Mouse (Mus musculus): ENCODE measurements around the gene Ilvbl. TPM values are rescaled to one million over a fixed set of nuclear protein-coding genes. Genes with fewer than 3 reads are reported as not detected.
"Not testable (repeated sequence)": the region's sequence is repeated elsewhere in the genome, so short reads cannot be mapped to it uniquely, and the experiment has no call there.

Gene Ilvbl
- polyA plus RNA-seq, 1 experiment from 2014 or later, result 50.3 TPM

DNA sequence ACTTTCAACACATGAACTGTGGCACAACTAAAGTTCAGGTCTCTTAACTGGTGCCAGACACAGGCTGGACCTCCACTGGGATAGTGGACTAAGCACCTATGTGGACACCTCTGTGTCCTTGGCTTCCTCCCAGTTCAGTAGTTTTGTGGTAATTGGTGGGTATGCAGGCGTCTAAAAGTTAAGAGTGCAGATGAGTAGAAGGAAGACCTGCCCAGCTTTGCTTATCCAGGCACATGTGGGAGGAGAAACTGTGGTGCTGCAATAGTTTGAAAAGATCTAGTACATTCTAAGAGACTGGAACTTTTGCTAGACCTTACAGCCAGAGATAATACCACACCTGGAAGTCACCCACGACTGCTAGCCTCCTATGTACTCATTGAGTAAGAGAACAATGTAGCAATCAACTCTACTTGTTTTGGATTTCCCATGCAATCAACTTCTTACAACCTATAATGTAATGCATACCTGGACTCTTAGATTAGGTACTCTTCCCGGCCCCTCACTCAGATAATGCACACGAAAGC is 18.8 kb downstream of the Ilvbl start:
- H3K36me3 ChIP-seq, result peaks cover 18% of the 10 kb centered on the region
- H3K4me2 ChIP-seq, result no peak overlapping the region
- no peak overlapping the region for H3K27ac ChIP-seq
- no peak overlapping the region for H3K9ac ChIP-seq
- no peak overlapping the region for H3K4me3 ChIP-seq (replicated peaks)
- 86% methylated on average over 4 of the region's 4 CpGs for WGBS
- no peaks in the 10 kb centered on the region for H3K9me3 ChIP-seq (replicated peaks)
- no peak for ATAC-seq (replicated peaks; ENCODE audit: low FRiP score)
- no peaks in the 10 kb centered on the region for H3K27me3 ChIP-seq
- H3K4me1 ChIP-seq, result peaks cover 18% of the 10 kb centered on the region

DNA sequence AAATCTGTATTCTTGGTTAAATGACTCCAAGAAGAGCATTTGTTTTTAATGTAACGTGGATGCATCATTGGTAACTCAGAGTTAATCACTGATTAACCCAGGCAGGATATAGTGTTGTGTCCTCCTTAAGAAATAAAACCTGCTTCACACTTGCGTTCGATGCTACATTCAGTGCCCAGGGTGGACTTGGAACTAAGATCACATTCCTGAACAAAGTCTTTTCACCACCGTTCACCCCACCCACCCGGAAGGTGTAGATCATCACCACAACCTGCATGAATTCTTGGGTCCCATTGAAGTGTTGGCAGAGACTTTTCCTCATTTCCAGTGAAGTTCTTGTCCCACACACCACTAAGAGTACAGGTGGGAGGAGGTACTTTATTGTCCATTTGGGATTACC is 19.6 kb downstream of the Ilvbl start:
- Histone ChIP-seq H3K9ac (no peak overlapping the region), H3K27me3 (no peaks in the 10 kb centered on the region), H3K36me3 (peaks cover 12% of the 10 kb centered on the region), H3K9me3 (replicated peaks) (no peaks in the 10 kb centered on the region), H3K4me1 (peaks cover 18% of the 10 kb centered on the region), H3K4me3 (replicated peaks) (no peak overlapping the region), H3K4me2 (no peak overlapping the region), H3K27ac (no peak overlapping the region)
- 77% methylated on average over 5 of the region's 5 CpGs for WGBS
- no peak for ATAC-seq (replicated peaks; ENCODE audit: low FRiP score)

DNA sequence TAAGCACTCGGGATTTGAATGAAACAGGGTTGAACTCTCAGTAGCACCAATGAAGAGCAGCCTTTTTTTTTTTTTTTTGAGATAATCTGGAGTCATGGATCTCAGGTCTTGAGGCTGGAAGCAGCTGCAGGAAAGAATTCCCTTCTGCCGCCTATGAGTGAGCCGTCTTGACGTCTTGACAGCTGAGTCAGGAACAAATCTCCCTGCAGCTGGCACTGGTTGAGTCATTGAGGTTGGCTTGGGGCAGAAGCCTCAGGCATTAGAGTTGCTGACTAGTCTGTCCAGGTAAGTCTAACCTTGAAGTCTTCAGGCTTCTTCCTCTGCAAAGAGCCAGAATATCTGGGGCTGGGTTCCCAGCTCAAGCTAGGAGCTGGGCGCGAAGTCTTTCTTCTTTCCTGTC is 20.0 kb downstream of the Ilvbl start:
- no peaks in the 10 kb centered on the region for H3K9me3 ChIP-seq (replicated peaks)
- H3K9ac ChIP-seq, result no peak overlapping the region
- no peak overlapping the region for H3K4me2 ChIP-seq
- peaks cover 8% of the 10 kb centered on the region for H3K36me3 ChIP-seq
- no peaks in the 10 kb centered on the region for H3K27me3 ChIP-seq
- H3K4me1 ChIP-seq, result peaks cover 18% of the 10 kb centered on the region
- ATAC-seq (replicated peaks; ENCODE audit: low FRiP score), result no peak
- WGBS, result 78% methylated on average over 6 of the region's 6 CpGs
- H3K27ac ChIP-seq, result no peak overlapping the region
- H3K4me3 ChIP-seq (replicated peaks), result no peak overlapping the region

- Histone ChIP-seq H3K36me3 (peaks cover 4% of the 10 kb centered on the region), H3K4me2 (no peak overlapping the region), H3K9ac (no peak overlapping the region), H3K27me3 (no peaks in the 10 kb centered on the region), H3K9me3 (replicated peaks) (no peaks in the 10 kb centered on the region), H3K4me1 (peaks cover 18% of the 10 kb centered on the region), H3K27ac (no peak overlapping the region), H3K4me3 (replicated peaks) (no peak overlapping the region)
- ATAC-seq (replicated peaks; ENCODE audit: low FRiP score), result no peak
These were observed 20.4 kb downstream of the Ilvbl start for GRCm38 (mm10) chr10:78594566-78594965.

- no peak overlapping the region for H3K4me3 ChIP-seq (replicated peaks)
- H3K9ac ChIP-seq, result no peak overlapping the region
- no peaks in the 10 kb centered on the region for H3K36me3 ChIP-seq
- H3K4me1 ChIP-seq, result no peaks in the 10 kb centered on the region
- H3K27me3 ChIP-seq, result no peaks in the 10 kb centered on the region
- no peak overlapping the region for H3K27ac ChIP-seq
- no peak for ATAC-seq (replicated peaks; ENCODE audit: low FRiP score)
- H3K9me3 ChIP-seq (replicated peaks), result no peaks in the 10 kb centered on the region
- H3K4me2 ChIP-seq, result no peak overlapping the region
- 90% methylated on average over 5 of the region's 5 CpGs for WGBS
These were observed 25.7 kb downstream of the Ilvbl start for GRCm38 (mm10) chr10:78599865-78600264.

- H3K27me3 ChIP-seq, result no peaks in the 10 kb centered on the region
- 45% methylated on average over 3 of the region's 3 CpGs for WGBS
- ATAC-seq (replicated peaks; ENCODE audit: low FRiP score), result no peak
- no peaks in the 10 kb centered on the region for H3K9me3 ChIP-seq (replicated peaks)
- no peak overlapping the region for H3K27ac ChIP-seq
- no peaks in the 10 kb centered on the region for H3K4me1 ChIP-seq
- no peaks in the 10 kb centered on the region for H3K36me3 ChIP-seq
- H3K4me3 ChIP-seq (replicated peaks), result no peak overlapping the region
- no peak overlapping the region for H3K4me2 ChIP-seq
- no peak overlapping the region for H3K9ac ChIP-seq
These were observed 30.9 kb downstream of the Ilvbl start for GRCm38 (mm10) chr10:78605080-78605479.

- Histone ChIP-seq H3K4me1 (no peaks in the 10 kb centered on the region), H3K27ac (no peak overlapping the region), H3K9ac (no peak overlapping the region), H3K36me3 (no peaks in the 10 kb centered on the region), H3K9me3 (replicated peaks) (no peaks in the 10 kb centered on the region), H3K27me3 (no peaks in the 10 kb centered on the region), H3K4me2 (no peak overlapping the region), H3K4me3 (replicated peaks) (no peak overlapping the region)
- WGBS, result 71% methylated on average over 3 of the region's 3 CpGs
- no peak for ATAC-seq (replicated peaks; ENCODE audit: low FRiP score)
These were observed 33.5 kb downstream of the Ilvbl start for GRCm38 (mm10) chr10:78607602-78608001.

- ATAC-seq (replicated peaks; ENCODE audit: low FRiP score), result no peak
- Histone ChIP-seq H3K4me2 (no peak within 1 kb of the TSS), H3K4me3 (replicated peaks) (no peak within 1 kb of the TSS), H3K36me3 (no peaks in the 10 kb centered on the region), H3K9me3 (replicated peaks) (no peaks in the 10 kb centered on the region), H3K4me1 (no peaks in the 10 kb centered on the region), H3K9ac (no peak within 1 kb of the TSS), H3K27me3 (no peaks in the 10 kb centered on the region), H3K27ac (no peak within 1 kb of the TSS)
- 84% methylated on average over 1 of the region's 1 CpGs for WGBS
These were observed 43.8 kb downstream of the Ilvbl start, which contains the start of gene Olfr1357 for GRCm38 (mm10) chr10:78617974-78618373. Gene Olfr1357 (minus strand): TSS chr10:78618074.

DNA sequence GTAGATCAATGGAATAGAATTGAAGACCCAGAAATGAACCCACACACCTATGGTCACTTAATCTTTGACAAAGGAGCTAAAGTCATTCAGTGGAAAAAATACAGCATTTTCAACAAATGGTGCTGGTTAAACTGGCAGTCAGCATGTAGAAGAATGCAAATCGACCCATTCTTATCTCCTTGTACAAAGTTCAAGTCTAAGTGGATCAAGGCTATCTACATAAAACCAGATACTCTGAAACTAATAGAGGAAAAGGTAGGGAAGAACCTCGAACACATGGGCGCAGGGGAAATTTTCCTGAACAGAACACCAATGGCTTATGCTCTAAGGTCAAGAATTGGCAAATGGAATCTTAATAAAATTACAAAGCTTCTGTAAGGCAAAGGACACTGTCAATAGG is 49.0 kb downstream of the Ilvbl start:
- not testable (repeated sequence) for H3K9me3 ChIP-seq (replicated peaks); H3K27ac ChIP-seq; H3K4me2 ChIP-seq; H3K27me3 ChIP-seq; ATAC-seq (replicated peaks; ENCODE audit: low FRiP score); H3K36me3 ChIP-seq; H3K9ac ChIP-seq; H3K4me1 ChIP-seq; H3K4me3 ChIP-seq (replicated peaks)
- 80% methylated on average over 3 of the region's 3 CpGs for WGBS

DNA sequence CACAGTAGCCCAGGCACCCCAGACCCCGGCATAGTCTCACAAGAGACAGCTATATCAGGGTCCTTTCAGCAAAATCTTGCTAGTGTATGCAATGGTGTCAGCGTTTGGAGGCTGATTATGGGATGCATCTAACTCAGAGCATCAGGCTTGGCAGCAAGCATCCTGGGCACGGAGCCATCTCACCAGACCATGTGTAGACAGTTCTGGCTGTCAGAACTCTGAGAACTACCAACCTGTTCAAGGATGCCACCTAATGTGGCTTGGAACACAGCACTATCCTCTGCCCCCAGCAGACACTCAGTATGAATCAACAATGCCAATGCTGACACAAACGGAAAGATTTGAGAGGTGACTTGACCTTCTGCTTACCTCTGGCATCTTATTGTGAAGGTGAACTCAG is 56.0 kb downstream of the Ilvbl start:
- no peak for ATAC-seq (replicated peaks; ENCODE audit: low FRiP score)
- Histone ChIP-seq H3K4me2 (no peak overlapping the region), H3K4me1 (no peaks in the 10 kb centered on the region), H3K27me3 (no peaks in the 10 kb centered on the region), H3K4me3 (replicated peaks) (no peak overlapping the region), H3K36me3 (no peaks in the 10 kb centered on the region), H3K9ac (no peak overlapping the region), H3K27ac (no peak overlapping the region), H3K9me3 (replicated peaks) (no peaks in the 10 kb centered on the region)
- 78% methylated on average over 4 of the region's 4 CpGs for WGBS

- Histone ChIP-seq H3K27me3 (no peaks in the 10 kb centered on the region), H3K4me3 (replicated peaks) (no peak overlapping the region), H3K9ac (no peak overlapping the region), H3K36me3 (no peaks in the 10 kb centered on the region), H3K4me1 (no peaks in the 10 kb centered on the region), H3K4me2 (no peak overlapping the region), H3K9me3 (replicated peaks) (no peaks in the 10 kb centered on the region), H3K27ac (no peak overlapping the region)
- no peak for ATAC-seq (replicated peaks; ENCODE audit: low FRiP score)
- 19% methylated on average over 6 of the region's 6 CpGs for WGBS
These were observed 58.2 kb downstream of the Ilvbl start for GRCm38 (mm10) chr10:78632311-78632710.
